ENCODE assay signal across 8 mouse cellular contexts in the genomic region with DNA sequence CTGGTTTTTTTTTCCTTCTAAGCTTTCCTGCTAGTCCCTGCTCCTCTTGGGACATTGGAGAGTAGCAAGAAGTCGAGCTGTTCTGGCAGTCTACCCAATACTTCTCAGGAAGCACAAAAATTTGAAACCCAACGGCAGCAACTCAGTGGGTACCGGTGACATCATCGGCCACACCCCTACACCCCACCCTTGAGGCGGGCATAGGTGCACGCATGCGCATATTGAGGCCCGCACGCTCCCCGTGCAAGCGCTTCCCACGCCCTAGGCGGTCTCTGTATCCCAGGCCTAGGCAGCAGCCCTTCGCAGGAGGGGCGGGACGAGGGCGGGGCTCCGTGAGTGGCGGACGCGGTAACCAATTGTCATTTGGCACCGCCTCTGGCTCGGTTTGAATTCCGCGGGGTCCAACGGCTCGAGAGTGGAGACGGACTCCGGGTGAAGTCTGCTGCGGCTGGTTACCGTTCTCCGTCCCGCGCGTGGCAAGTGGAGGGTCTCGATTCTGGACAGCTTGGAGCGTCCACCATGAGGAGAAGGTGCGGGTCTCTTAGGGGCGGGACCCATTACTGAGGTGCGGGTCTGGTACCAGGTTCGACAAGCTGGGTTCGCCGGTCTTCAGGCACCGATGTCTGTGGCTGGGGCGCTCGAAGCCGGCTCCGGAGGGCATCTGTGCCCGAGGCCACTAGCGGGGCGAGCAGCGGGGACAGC. TPM values are rescaled to one million over a fixed set of nuclear protein-coding genes. Genes with fewer than 3 reads are reported as not detected.
DNase-seq lines count a peak whose midpoint lies in the region; ATAC-seq lines count a peak whose summit lies in the region.

Gene Prc1, plus strand, starts transcription at position 389 of the 702 bp plus-strand sequence.

- no peaks in the 10 kb centered on the region for H3K27me3 ChIP-seq in hindbrain, embryonic 11.5 days (ENCODE audit: control insufficient read depth, insufficient read depth, low read length)

- H3K9ac ChIP-seq in hindbrain, embryonic 11.5 days (ENCODE audit: low read depth, low read length): peak within 1 kb of the TSS; percentile 84

- ATAC-seq in hindbrain, embryonic 11.5 days (ENCODE audit: low FRiP score): peak; percentile 98

- H3K4me2 ChIP-seq in hindbrain, embryonic 11.5 days (replicated peaks; ENCODE audit: low read depth, low read length): peak within 1 kb of the TSS; percentile 74

- H3K4me1 ChIP-seq in hindbrain, embryonic 11.5 days (replicated peaks; ENCODE audit: control insufficient read depth, insufficient read depth, low read length): no peaks in the 10 kb centered on the region

- DNase-seq in Muller cell, postnatal 12 days (ENCODE audit: inconsistent ontology term): peak; percentile 99
- peak; percentile 99 for DNase-seq in cerebellum, adult 9-11 months
- peak; percentile 97 to 99 for DNase-seq in frontal cortex, adult 2 months (ENCODE audit: extremely low spot score in 1 of 2, low spot score in 1 of 2)
- peak; percentile 99 for DNase-seq in hindbrain, embryonic 11.5 days (ENCODE audit: low spot score)
- peak; percentile 99 for DNase-seq in layer of hippocampus, postnatal 10 days (ENCODE audit: low spot score in 2 of 2)
- DNase-seq in lung, postnatal 10 days: peak; percentile 98
- peak; percentile 98 for DNase-seq in ovary, postnatal 36 days (ENCODE audit: low spot score)
- peak; percentile 99 for DNase-seq in thymus, postnatal 25 days

- no peaks in the 10 kb centered on the region for H3K36me3 ChIP-seq in hindbrain, embryonic 11.5 days (ENCODE audit: control insufficient read depth, insufficient read depth, low read length)

- peak within 1 kb of the TSS; percentile 65 for H3K27ac ChIP-seq in hindbrain, embryonic 11.5 days (ENCODE audit: low read depth, low read length)

- no peaks in the 10 kb centered on the region for H3K9me3 ChIP-seq in hindbrain, embryonic 11.5 days (ENCODE audit: control insufficient read depth, low read length)

- 1% methylated on average over 52 of the region's 52 CpGs for WGBS in hindbrain, embryonic 11.5 days

- peak within 1 kb of the TSS; percentile 86 for H3K4me3 ChIP-seq in hindbrain, embryonic 11.5 days (ENCODE audit: low read depth, low read length)

RNA-seq across cellular contexts. Expression of gene Prc1, which starts in this region (rescaled TPM):
- polyA plus RNA-seq in frontal cortex, adult 2 months (2012; rRNA removed): 1.9 and 2.3 TPM in 2 replicates
- polyA plus RNA-seq in hindbrain, embryonic 11.5 days (2014; fragmentation: Nextera tagmentation; extraction: Ambion mirVana): 182 and 190 TPM in 2 replicates
- total RNA-seq in layer of hippocampus, postnatal 10 days (2021): 10 to 100 TPM; 10.2 to 10.7 TPM

Comparison
In these comparisons a context has a peak if more than half of its experiments do, and no peak if none do; other contexts are left out.
1. Peak in every context shown above with its lines: DNase-seq, ATAC-seq, H3K4me3 ChIP-seq and H3K27ac ChIP-seq.
2. RNA of gene Prc1 (polyA plus RNA-seq): 182 to 190 TPM in hindbrain, embryonic 11.5 days; 1.9 to 2.3 TPM in frontal cortex, adult 2 months; every median in the first group is over 10 times any median in the second.